Mouse (Mus musculus) ES-Bruce4 (cell line): ENCODE data around the gene Nxnl2. TPM values are rescaled to one million over a fixed set of nuclear protein-coding genes. Genes with fewer than 3 reads are reported as not detected.
"Not testable (repeated sequence)": the region's sequence is repeated elsewhere in the genome, so short reads cannot be mapped to it uniquely, and the experiment has no call there.

Experiments used
- H3K27ac ChIP-seq: 2 replicates; pipeline ENCODE4 v1.5.1; 2012; ENCODE audit warnings: low read length, inconsistent platforms; ENCODE audit not compliant: insufficient read depth
- H3K27me3 ChIP-seq: 2 replicates; pipeline ENCODE4 v1.6.1; 2012; ENCODE audit warnings: mild to moderate bottlenecking, low read length, inconsistent platforms; ENCODE audit not compliant: control insufficient read depth, poor library complexity, insufficient read depth, severe bottlenecking
- H3K36me3 ChIP-seq: 2 replicates; pipeline ENCODE4 v1.6.1; 2012; ENCODE audit warnings: inconsistent platforms, mild to moderate bottlenecking, low read length, moderate library complexity; ENCODE audit not compliant: control insufficient read depth, poor library complexity, insufficient read depth, severe bottlenecking
- H3K4me1 ChIP-seq: one replicate; pipeline ENCODE4 v1.8.1; 2011; ENCODE audit warnings: low read length; ENCODE audit not compliant: control insufficient read depth, insufficient read depth
- H3K4me3 ChIP-seq: 2 replicates; pipeline ENCODE4 v1.5.1; 2011; ENCODE audit warnings: low read depth, mild to moderate bottlenecking, low read length
- H3K9ac ChIP-seq: 2 replicates; pipeline ENCODE4 v1.6.1; 2012; ENCODE audit warnings: low read depth, mild to moderate bottlenecking, inconsistent platforms; ENCODE audit not compliant: poor library complexity, severe bottlenecking
- H3K9me3 ChIP-seq: replicated peaks from 2 replicates; pipeline ENCODE4 v1.6.1; 2012; ENCODE audit warnings: mild to moderate bottlenecking, low read length, inconsistent platforms; ENCODE audit not compliant: control insufficient read depth, poor library complexity, insufficient read depth, severe bottlenecking
- CTCF ChIP-seq: IDR thresholded peaks from one replicate; pipeline ENCODE4 v1.8.1; 2011; ENCODE audit warnings: low read depth, low read length
- EP300 ChIP-seq: IDR thresholded peaks from 2 replicates; pipeline ENCODE4 v1.6.1; 2011; ENCODE audit warnings: low read depth, low read length; ENCODE audit not compliant: insufficient read depth
- POLR2A ChIP-seq: IDR thresholded peaks from one replicate; pipeline ENCODE4 v1.8.1; 2011; ENCODE audit warnings: low read length; ENCODE audit not compliant: insufficient read depth
- polyA plus RNA-seq: library from polyadenylated mRNA; stranded (reverse); fragments of >200 nt; gene quantifications from 2 replicates; pipeline ENCODE4 v1.2.4, GENCODE M21; 2011; ENCODE audit warnings: low read depth; ENCODE audit not compliant: missing spikeins, insufficient read depth, insufficient read length

The Nxnl2 gene
- polyA plus RNA-seq, 1 experiment: 2.6 TPM

DNA sequence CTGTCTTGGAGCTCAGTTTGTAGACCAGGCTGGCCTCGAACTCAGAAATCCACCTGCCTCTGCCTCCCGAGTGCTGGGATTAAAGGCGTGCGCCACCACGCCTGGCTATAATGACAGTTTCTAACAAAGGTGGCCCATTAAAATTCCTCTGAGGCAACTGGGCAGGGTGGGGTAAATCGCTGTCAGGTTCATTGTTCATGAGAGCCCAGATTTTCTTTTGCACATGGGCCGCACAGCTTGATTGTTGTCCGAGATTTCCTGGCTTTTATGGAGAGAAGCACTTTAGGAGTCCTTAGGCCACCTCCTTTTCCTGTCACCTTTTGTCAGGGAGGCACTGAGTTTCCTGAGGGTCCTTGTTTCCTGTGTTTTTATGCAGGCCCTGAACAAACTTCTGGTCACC is 32.6 kb downstream of the Nxnl2 start:
- Histone ChIP-seq H3K9ac (no peak overlapping the region), H3K9me3 (peaks cover 5% of the 10 kb centered on the region), H3K36me3 (no peaks in the 10 kb centered on the region), H3K4me1 (no peaks in the 10 kb centered on the region), H3K27me3 (no peaks in the 10 kb centered on the region; the same call in 1 of the 2 replicates), H3K4me3 (no peak overlapping the region), H3K27ac (peak overlapping the region; percentile 23; the same call in 1 of the 2 replicates)
- TF ChIP-seq POLR2A: no peak
- TF ChIP-seq EP300: 0 out of 2 replicates have a peak, but pooled peaks have one; percentile 52

GRCm38 (mm10) chr13:51204081-51204480 is 33.3 kb downstream of the Nxnl2 start:
- not testable (repeated sequence) for H3K4me1 ChIP-seq, H3K36me3 ChIP-seq, H3K27me3 ChIP-seq, H3K9me3 ChIP-seq, H3K9ac ChIP-seq, H3K4me3 ChIP-seq, H3K27ac ChIP-seq

GRCm38 (mm10) chr13:51207965-51208364 is 37.1 kb downstream of the Nxnl2 start:
- Histone ChIP-seq H3K27me3 (no peaks in the 10 kb centered on the region), H3K9me3 (no peaks in the 10 kb centered on the region), H3K4me3 (no peak overlapping the region), H3K4me1 (no peaks in the 10 kb centered on the region), H3K9ac (no peak overlapping the region), H3K36me3 (no peaks in the 10 kb centered on the region), H3K27ac (no peak overlapping the region)
- TF ChIP-seq POLR2A: no peak
- no peak for TF ChIP-seq EP300
- no peak for TF ChIP-seq CTCF

- Histone ChIP-seq H3K36me3 (no peaks in the 10 kb centered on the region), H3K27me3 (no peaks in the 10 kb centered on the region), H3K9me3 (no peaks in the 10 kb centered on the region), H3K4me3 (no peak overlapping the region), H3K27ac (no peak overlapping the region), H3K4me1 (no peaks in the 10 kb centered on the region), H3K9ac (no peak overlapping the region)
- TF ChIP-seq EP300 (no peak), CTCF (peak; percentile 21)
Measured at GRCm38 (mm10) chr13:51208378-51209100, 37.7 kb downstream of the Nxnl2 start.

DNA sequence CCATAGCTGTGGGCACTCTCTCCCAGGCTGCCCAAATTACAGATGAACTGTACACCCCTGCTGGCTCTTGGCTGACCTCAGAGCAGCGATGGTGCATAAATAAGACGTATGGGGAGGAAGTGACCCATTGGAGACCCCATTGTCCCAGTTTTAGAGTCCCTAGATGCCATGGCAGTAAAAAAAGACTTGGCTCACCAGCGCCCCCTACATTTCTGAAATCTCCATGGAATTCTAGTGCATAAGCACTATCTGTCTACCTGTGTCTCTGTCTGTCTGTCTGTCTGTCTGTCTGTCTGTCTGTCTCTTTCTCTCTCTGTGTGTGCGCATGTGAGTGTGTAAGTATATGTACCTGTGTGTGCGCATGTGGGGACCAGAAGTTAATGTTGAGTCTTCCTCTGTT is 39.8 kb downstream of the Nxnl2 start:
- Histone ChIP-seq H3K4me1 (no peaks in the 10 kb centered on the region), H3K4me3 (no peak overlapping the region), H3K9me3 (no peaks in the 10 kb centered on the region), H3K36me3 (no peaks in the 10 kb centered on the region), H3K27me3 (no peaks in the 10 kb centered on the region), H3K27ac (no peak overlapping the region), H3K9ac (no peak overlapping the region)
- TF ChIP-seq CTCF: no peak

GRCm38 (mm10) chr13:51214746-51215145 is 43.9 kb downstream of the Nxnl2 start:
- no peaks in the 10 kb centered on the region for H3K27me3 ChIP-seq
- no peaks in the 10 kb centered on the region for H3K4me1 ChIP-seq
- no peak overlapping the region for H3K4me3 ChIP-seq
- H3K27ac ChIP-seq: no peak overlapping the region
- TF ChIP-seq CTCF (no peak), POLR2A (no peak), EP300 (no peak)
- H3K36me3 ChIP-seq: no peaks in the 10 kb centered on the region
- no peak overlapping the region for H3K9ac ChIP-seq
- no peaks in the 10 kb centered on the region for H3K9me3 ChIP-seq

GRCm38 (mm10) chr13:51220897-51221296 is 50.1 kb downstream of the Nxnl2 start:
- Histone ChIP-seq H3K9me3 (no peaks in the 10 kb centered on the region), H3K27me3 (no peaks in the 10 kb centered on the region), H3K4me3 (no peak overlapping the region), H3K27ac (no peak overlapping the region), H3K4me1 (no peaks in the 10 kb centered on the region), H3K9ac (no peak overlapping the region), H3K36me3 (no peaks in the 10 kb centered on the region)
- TF ChIP-seq POLR2A: no peak
- TF ChIP-seq CTCF: no peak
- no peak for TF ChIP-seq EP300
